Mouse (Mus musculus): ENCODE measurements around the gene Oprm1. TPM values are rescaled to one million over a fixed set of nuclear protein-coding genes. Genes with fewer than 3 reads are reported as not detected.

The Oprm1 gene
- polyA plus RNA-seq, 1 experiment from 2014 or later: 0.08 TPM

- Histone ChIP-seq H3K27me3 (replicated peaks; ENCODE audit: control insufficient read depth, insufficient read depth, low read length) (no peaks in the 10 kb centered on the region), H3K36me3 (ENCODE audit: control insufficient read depth, insufficient read depth, low read length) (no peaks in the 10 kb centered on the region), H3K9ac (ENCODE audit: low read depth, low read length) (no peak overlapping the region), H3K4me3 (ENCODE audit: low read depth, low read length) (no peak overlapping the region), H3K9me3 (ENCODE audit: control insufficient read depth, low read length) (no peaks in the 10 kb centered on the region), H3K27ac (ENCODE audit: low read depth, low read length) (no peak overlapping the region), H3K4me1 (replicated peaks; ENCODE audit: control insufficient read depth, insufficient read depth, low read length) (no peaks in the 10 kb centered on the region), H3K4me2 (no peak overlapping the region)
- DNase-seq (ENCODE audit: low spot score) (no peak), ATAC-seq (replicated peaks; ENCODE audit: low FRiP score) (no peak)
- 90% methylated on average over 2 of the region's 2 CpGs for WGBS
Observed at GRCm38 (mm10) chr10:7033459-7033858, 275.2 kb downstream of the Oprm1 start.

- Histone ChIP-seq H3K27me3 (replicated peaks; ENCODE audit: control insufficient read depth, insufficient read depth, low read length) (no peaks in the 10 kb centered on the region), H3K9me3 (ENCODE audit: control insufficient read depth, low read length) (no peaks in the 10 kb centered on the region), H3K4me1 (replicated peaks; ENCODE audit: control insufficient read depth, insufficient read depth, low read length) (no peaks in the 10 kb centered on the region), H3K36me3 (ENCODE audit: control insufficient read depth, insufficient read depth, low read length) (no peaks in the 10 kb centered on the region), H3K4me3 (ENCODE audit: low read depth, low read length) (no peak overlapping the region), H3K9ac (ENCODE audit: low read depth, low read length) (no peak overlapping the region), H3K27ac (ENCODE audit: low read depth, low read length) (no peak overlapping the region), H3K4me2 (no peak overlapping the region)
- WGBS: 63% methylated on average over 12 of the region's 12 CpGs
- no peak for ATAC-seq (replicated peaks; ENCODE audit: low FRiP score)
- DNase-seq (ENCODE audit: low spot score): no peak
Observed at GRCm38 (mm10) chr10:7035547-7035946, 277.2 kb downstream of the Oprm1 start.

GRCm38 (mm10) chr10:7037194-7037593, 278.9 kb downstream of the Oprm1 start:
- ATAC-seq (replicated peaks; ENCODE audit: low FRiP score) (no peak), DNase-seq (ENCODE audit: low spot score) (no peak)
- H3K9me3 ChIP-seq (ENCODE audit: control insufficient read depth, low read length): no peaks in the 10 kb centered on the region
- no peaks in the 10 kb centered on the region for H3K36me3 ChIP-seq (ENCODE audit: control insufficient read depth, insufficient read depth, low read length)
- H3K27ac ChIP-seq (ENCODE audit: low read depth, low read length): no peak overlapping the region
- H3K4me3 ChIP-seq (ENCODE audit: low read depth, low read length): no peak overlapping the region
- no peak overlapping the region for H3K9ac ChIP-seq (ENCODE audit: low read depth, low read length)
- H3K4me2 ChIP-seq: no peak overlapping the region
- no peaks in the 10 kb centered on the region for H3K4me1 ChIP-seq (replicated peaks; ENCODE audit: control insufficient read depth, insufficient read depth, low read length)
- WGBS: 87% methylated on average over 5 of the region's 5 CpGs
- no peaks in the 10 kb centered on the region for H3K27me3 ChIP-seq (replicated peaks; ENCODE audit: control insufficient read depth, insufficient read depth, low read length)

GRCm38 (mm10) chr10:7041032-7041431, 282.7 kb downstream of the Oprm1 start:
- no peaks in the 10 kb centered on the region for H3K27me3 ChIP-seq (replicated peaks; ENCODE audit: control insufficient read depth, insufficient read depth, low read length)
- no peak overlapping the region for H3K4me3 ChIP-seq (ENCODE audit: low read depth, low read length)

GRCm38 (mm10) chr10:7043896-7044295, 285.6 kb downstream of the Oprm1 start:
- Histone ChIP-seq H3K9me3 (ENCODE audit: control insufficient read depth, low read length) (no peaks in the 10 kb centered on the region), H3K36me3 (ENCODE audit: control insufficient read depth, insufficient read depth, low read length) (no peaks in the 10 kb centered on the region), H3K4me1 (replicated peaks; ENCODE audit: control insufficient read depth, insufficient read depth, low read length) (no peaks in the 10 kb centered on the region), H3K4me2 (no peak overlapping the region), H3K27ac (ENCODE audit: low read depth, low read length) (no peak overlapping the region), H3K9ac (ENCODE audit: low read depth, low read length) (no peak overlapping the region), H3K27me3 (replicated peaks; ENCODE audit: control insufficient read depth, insufficient read depth, low read length) (no peaks in the 10 kb centered on the region), H3K4me3 (ENCODE audit: low read depth, low read length) (no peak overlapping the region)
- WGBS: 72% methylated on average over 5 of the region's 5 CpGs
- ATAC-seq (replicated peaks; ENCODE audit: low FRiP score): no peak
- no peak for DNase-seq (ENCODE audit: low spot score)

More at GRCm38 (mm10) chr10:7041032-7041431, 282.7 kb downstream of the Oprm1 start:
- Histone ChIP-seq H3K36me3 (ENCODE audit: control insufficient read depth, insufficient read depth, low read length) (no peaks in the 10 kb centered on the region), H3K4me2 (no peak overlapping the region), H3K9ac (ENCODE audit: low read depth, low read length) (no peak overlapping the region), H3K9me3 (ENCODE audit: control insufficient read depth, low read length) (no peaks in the 10 kb centered on the region), H3K4me1 (replicated peaks; ENCODE audit: control insufficient read depth, insufficient read depth, low read length) (no peaks in the 10 kb centered on the region), H3K27ac (ENCODE audit: low read depth, low read length) (no peak overlapping the region)
- ATAC-seq (replicated peaks; ENCODE audit: low FRiP score) (no peak), DNase-seq (ENCODE audit: low spot score) (no peak)

- no peak for DNase-seq (ENCODE audit: low spot score)
- WGBS: 69% methylated on average over 10 of the region's 10 CpGs
- no peak for ATAC-seq (replicated peaks; ENCODE audit: low FRiP score)
Observed at GRCm38 (mm10) chr10:7047288-7047918, 289.1 kb downstream of the Oprm1 start.

GRCm38 (mm10) chr10:7047919-7048291, 289.6 kb downstream of the Oprm1 start:
- no peaks in the 10 kb centered on the region for H3K27me3 ChIP-seq (replicated peaks; ENCODE audit: control insufficient read depth, insufficient read depth, low read length)
- no peak overlapping the region for H3K4me2 ChIP-seq
- H3K9ac ChIP-seq (ENCODE audit: low read depth, low read length): no peak overlapping the region
- 87% methylated on average over 2 of the region's 2 CpGs for WGBS
- no peaks in the 10 kb centered on the region for H3K36me3 ChIP-seq (ENCODE audit: control insufficient read depth, insufficient read depth, low read length)
- no peak for ATAC-seq (replicated peaks; ENCODE audit: low FRiP score)
- no peaks in the 10 kb centered on the region for H3K9me3 ChIP-seq (ENCODE audit: control insufficient read depth, low read length)
- no peak overlapping the region for H3K4me3 ChIP-seq (ENCODE audit: low read depth, low read length)
- DNase-seq (ENCODE audit: low spot score): no peak
- H3K27ac ChIP-seq (ENCODE audit: low read depth, low read length): no peak overlapping the region
- no peaks in the 10 kb centered on the region for H3K4me1 ChIP-seq (replicated peaks; ENCODE audit: control insufficient read depth, insufficient read depth, low read length)

More at GRCm38 (mm10) chr10:7047288-7047918, 289.1 kb downstream of the Oprm1 start:
- Histone ChIP-seq H3K4me3 (ENCODE audit: low read depth, low read length) (no peak overlapping the region), H3K9ac (ENCODE audit: low read depth, low read length) (no peak overlapping the region), H3K27ac (ENCODE audit: low read depth, low read length) (no peak overlapping the region), H3K4me1 (replicated peaks; ENCODE audit: control insufficient read depth, insufficient read depth, low read length) (no peaks in the 10 kb centered on the region), H3K36me3 (ENCODE audit: control insufficient read depth, insufficient read depth, low read length) (no peaks in the 10 kb centered on the region), H3K27me3 (replicated peaks; ENCODE audit: control insufficient read depth, insufficient read depth, low read length) (no peaks in the 10 kb centered on the region), H3K9me3 (ENCODE audit: control insufficient read depth, low read length) (no peaks in the 10 kb centered on the region), H3K4me2 (no peak overlapping the region)

DNA sequence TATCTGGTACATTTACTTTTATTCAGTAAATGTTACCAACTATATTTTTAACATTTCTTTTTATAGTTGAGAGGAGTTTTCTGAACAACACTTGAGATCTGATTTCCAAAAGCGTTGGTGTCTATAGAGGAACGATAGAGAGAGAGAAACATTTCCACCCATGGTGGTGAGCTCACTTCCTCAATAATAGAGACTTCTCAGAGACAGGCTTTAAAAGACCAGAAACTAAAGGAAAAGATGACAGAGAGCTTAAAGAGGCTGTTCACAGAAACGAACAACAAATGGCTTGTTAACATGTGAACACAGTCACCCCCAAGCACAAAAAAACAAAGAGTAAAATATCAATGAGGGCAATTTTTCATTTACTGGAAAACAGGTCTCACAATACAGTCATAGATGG, 291.6 kb downstream of the Oprm1 start:
- WGBS: 54% methylated on average over 3 of the region's 3 CpGs
- Histone ChIP-seq H3K4me1 (replicated peaks; ENCODE audit: control insufficient read depth, insufficient read depth, low read length) (no peaks in the 10 kb centered on the region), H3K36me3 (ENCODE audit: control insufficient read depth, insufficient read depth, low read length) (no peaks in the 10 kb centered on the region), H3K9me3 (ENCODE audit: control insufficient read depth, low read length) (no peaks in the 10 kb centered on the region), H3K27me3 (replicated peaks; ENCODE audit: control insufficient read depth, insufficient read depth, low read length) (no peaks in the 10 kb centered on the region), H3K9ac (ENCODE audit: low read depth, low read length) (no peak overlapping the region), H3K4me3 (ENCODE audit: low read depth, low read length) (no peak overlapping the region), H3K27ac (ENCODE audit: low read depth, low read length) (no peak overlapping the region), H3K4me2 (no peak overlapping the region)
- DNase-seq (ENCODE audit: low spot score): no peak
- no peak for ATAC-seq (replicated peaks; ENCODE audit: low FRiP score)

DNA sequence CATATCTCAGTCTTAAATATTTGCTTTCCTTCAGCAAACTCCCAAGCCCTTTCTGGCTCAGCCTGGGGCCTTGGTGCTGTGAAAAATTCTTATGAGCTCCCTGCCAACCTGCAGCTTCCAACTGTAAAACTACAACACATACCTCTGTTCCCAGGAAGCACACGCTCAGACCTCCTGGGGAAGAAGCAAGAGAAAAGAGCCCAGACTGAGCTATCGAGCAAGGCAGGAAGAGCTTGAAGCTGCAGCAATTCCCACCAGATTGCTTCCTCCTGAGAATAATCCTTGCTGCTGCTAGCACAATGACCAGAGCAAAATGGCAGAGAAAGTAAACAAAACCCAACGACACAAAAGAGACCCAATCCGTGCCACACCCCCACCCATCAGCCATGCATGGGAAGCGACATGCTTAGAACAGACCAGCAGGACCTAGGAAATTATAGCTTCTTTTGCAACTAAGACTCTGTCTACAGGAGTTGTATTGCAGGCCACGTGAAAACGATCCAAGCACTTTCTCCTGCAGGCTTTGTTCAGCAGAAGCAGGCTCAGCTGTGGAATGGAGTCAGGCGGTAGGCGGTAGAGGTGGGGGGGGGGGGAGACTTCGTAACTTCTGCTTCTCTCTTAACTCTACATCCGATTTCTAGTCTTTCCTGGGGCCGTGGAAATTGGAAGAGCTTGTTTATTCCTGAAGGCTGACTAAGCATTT, 294.2 kb downstream of the Oprm1 start, which contains the start of gene Ipcef1:
TSS of gene Ipcef1 (minus strand) at position 164 of the 703 bp plus-strand sequence.
- Histone ChIP-seq H3K4me2 (no peak within 1 kb of the TSS), H3K4me1 (replicated peaks; ENCODE audit: control insufficient read depth, insufficient read depth, low read length) (no peaks in the 10 kb centered on the region), H3K9me3 (ENCODE audit: control insufficient read depth, low read length) (no peaks in the 10 kb centered on the region), H3K36me3 (ENCODE audit: control insufficient read depth, insufficient read depth, low read length) (no peaks in the 10 kb centered on the region), H3K9ac (ENCODE audit: low read depth, low read length) (no peak within 1 kb of the TSS), H3K27ac (ENCODE audit: low read depth, low read length) (no peak within 1 kb of the TSS), H3K27me3 (replicated peaks; ENCODE audit: control insufficient read depth, insufficient read depth, low read length) (no peaks in the 10 kb centered on the region), H3K4me3 (ENCODE audit: low read depth, low read length) (no peak within 1 kb of the TSS)
- ATAC-seq (replicated peaks; ENCODE audit: low FRiP score): no peak
- no peak for DNase-seq (ENCODE audit: low spot score)
- WGBS: 37% methylated on average over 12 of the region's 12 CpGs

All from liver, embryonic 11.5 days (tissue).